Mouse (Mus musculus): ENCODE data around the gene Hpgds. TPM values are rescaled to one million over a fixed set of nuclear protein-coding genes. Genes with fewer than 3 reads are reported as not detected.

Gene Hpgds
- total RNA-seq (2014; rRNA removed) (2.7 and 2.8 TPM in 2 replicates), polyA plus RNA-seq (2015; fragmentation: Nextera tagmentation; extraction: Ambion mirVana) (3.7 and 4.0 TPM in 2 replicates)

DNA sequence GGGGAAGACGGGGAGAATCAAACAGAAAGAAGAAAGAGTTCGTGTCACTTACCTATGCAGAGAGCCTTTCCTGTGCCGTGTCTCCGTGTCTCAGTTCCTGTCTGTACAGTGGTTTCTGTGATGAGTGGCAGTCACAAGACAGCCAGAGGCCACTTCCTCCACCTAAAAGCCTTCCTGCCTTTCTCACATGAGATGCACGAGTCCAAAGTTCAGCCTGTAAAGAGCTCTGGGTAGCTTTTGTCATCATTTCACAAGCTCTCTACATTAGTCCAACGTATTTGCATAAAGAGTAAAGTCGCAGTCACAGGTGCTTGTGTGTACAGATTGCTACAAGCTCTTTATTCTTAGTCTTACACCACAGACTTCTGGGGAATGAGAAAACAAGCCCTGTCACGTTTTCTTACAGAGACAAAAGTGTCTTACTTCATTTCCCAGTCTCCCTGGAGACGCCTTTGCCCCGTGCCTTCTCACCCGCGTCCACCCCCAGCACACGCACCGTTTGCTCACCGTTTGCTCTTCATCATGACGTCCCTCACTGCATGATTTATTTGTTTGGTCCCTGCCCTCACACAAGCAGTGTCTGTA is at the start of gene Hpgds:
Gene Hpgds, minus strand, starts transcription at position 288 of the 585 bp plus-strand sequence.
- H3K4me2 ChIP-seq (ENCODE audit: low read depth, low read length, poor library complexity, severe bottlenecking): peak within 1 kb of the TSS; percentile 42
- H3K9ac ChIP-seq (replicated peaks; ENCODE audit: low read length, poor library complexity, severe bottlenecking): no peak within 1 kb of the TSS
- TF ChIP-seq CTCF (IDR thresholded peaks at IDR 0.05): no peak
- no peaks in the 10 kb centered on the region for H3K9me3 ChIP-seq (ENCODE audit: low read length)
- H3K4me1 ChIP-seq (ENCODE audit: insufficient read depth, low read length): peaks cover 5% of the 10 kb centered on the region; the same call in 1 of the 2 replicates
- H3K27ac ChIP-seq (ENCODE audit: low read depth, low read length): no peak within 1 kb of the TSS
- 17% methylated on average over 16 of the region's 16 CpGs for WGBS
- H3K36me3 ChIP-seq (ENCODE audit: insufficient read depth, low read length): no peaks in the 10 kb centered on the region
- 0 out of 2 replicates have a peak within 1 kb of the TSS, but pooled peaks have one; percentile 14 for H3K4me3 ChIP-seq (ENCODE audit: low read depth, low read length)
- DNase-seq (ENCODE audit: low spot score) (no peak), ATAC-seq (ENCODE audit: low FRiP score) (no peak)
- no peaks in the 10 kb centered on the region; the same call in 1 of the 2 replicates for H3K27me3 ChIP-seq (ENCODE audit: insufficient read depth, low read length)

DNA sequence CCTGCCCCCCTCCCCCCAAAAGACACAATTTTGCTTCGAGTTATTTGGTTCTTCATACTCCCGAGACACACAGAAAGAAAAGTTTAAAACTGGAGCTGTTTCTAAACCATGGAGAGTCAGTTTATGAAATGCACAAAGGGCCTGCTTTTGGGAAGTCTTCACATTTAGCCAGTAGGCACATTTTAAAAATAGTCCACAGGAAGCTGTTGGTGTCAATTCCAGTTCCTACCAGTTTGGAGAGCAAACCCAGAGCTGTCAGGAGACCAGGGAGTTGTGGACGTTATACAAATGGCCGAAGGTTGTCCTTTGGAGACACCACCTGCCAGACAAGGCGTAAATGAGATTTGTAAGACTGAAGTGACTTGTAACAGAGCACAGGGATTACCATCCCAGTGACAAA is 20.3 kb upstream of the Hpgds start:
- H3K27ac ChIP-seq (ENCODE audit: low read depth, low read length): no peak overlapping the region
- WGBS: 43% methylated on average over 5 of the region's 5 CpGs
- ATAC-seq (ENCODE audit: low FRiP score) (no peak), DNase-seq (ENCODE audit: low spot score) (no peak)
- H3K9ac ChIP-seq (replicated peaks; ENCODE audit: low read length, poor library complexity, severe bottlenecking): no peak overlapping the region
- no peaks in the 10 kb centered on the region for H3K27me3 ChIP-seq (ENCODE audit: insufficient read depth, low read length)
- no peaks in the 10 kb centered on the region for H3K36me3 ChIP-seq (ENCODE audit: insufficient read depth, low read length)
- H3K4me1 ChIP-seq (ENCODE audit: insufficient read depth, low read length): no peaks in the 10 kb centered on the region
- no peak overlapping the region for H3K4me2 ChIP-seq (ENCODE audit: low read depth, low read length, poor library complexity, severe bottlenecking)
- no peak for TF ChIP-seq CTCF (IDR thresholded peaks at IDR 0.05)
- no peak overlapping the region for H3K4me3 ChIP-seq (ENCODE audit: low read depth, low read length)
- H3K9me3 ChIP-seq (ENCODE audit: low read length): no peaks in the 10 kb centered on the region

DNA sequence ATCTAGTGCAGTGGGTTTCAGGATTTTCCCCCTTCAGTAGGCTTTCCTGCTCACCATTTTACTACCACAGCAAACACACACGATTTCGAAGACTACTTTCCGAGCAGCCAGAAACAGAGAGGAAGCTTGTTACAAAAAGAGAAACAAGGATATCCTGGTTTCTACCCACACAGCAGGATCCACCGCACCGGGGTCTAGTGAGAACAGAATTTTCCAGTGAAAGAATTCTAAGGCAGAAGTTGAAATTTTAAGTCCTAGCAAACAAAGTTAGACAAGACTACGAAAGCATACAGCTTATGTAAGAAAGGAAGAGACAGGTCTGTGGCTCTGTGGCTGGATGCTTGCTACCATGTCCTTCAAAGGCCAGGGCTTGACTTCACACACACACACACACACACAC is 19.4 kb upstream of the Hpgds start:
- WGBS: 83% methylated on average over 6 of the region's 6 CpGs
- ATAC-seq (ENCODE audit: low FRiP score): no peak
- Histone ChIP-seq H3K4me1 (ENCODE audit: insufficient read depth, low read length) (no peaks in the 10 kb centered on the region), H3K9me3 (ENCODE audit: low read length) (no peaks in the 10 kb centered on the region), H3K4me3 (ENCODE audit: low read depth, low read length) (no peak overlapping the region), H3K4me2 (ENCODE audit: low read depth, low read length, poor library complexity, severe bottlenecking) (no peak overlapping the region), H3K27me3 (ENCODE audit: insufficient read depth, low read length) (no peaks in the 10 kb centered on the region), H3K36me3 (ENCODE audit: insufficient read depth, low read length) (no peaks in the 10 kb centered on the region), H3K9ac (replicated peaks; ENCODE audit: low read length, poor library complexity, severe bottlenecking) (no peak overlapping the region), H3K27ac (ENCODE audit: low read depth, low read length) (no peak overlapping the region; the same call in 1 of the 2 replicates)
- TF ChIP-seq CTCF (IDR thresholded peaks at IDR 0.05): no peak
- DNase-seq (ENCODE audit: low spot score): no peak

DNA sequence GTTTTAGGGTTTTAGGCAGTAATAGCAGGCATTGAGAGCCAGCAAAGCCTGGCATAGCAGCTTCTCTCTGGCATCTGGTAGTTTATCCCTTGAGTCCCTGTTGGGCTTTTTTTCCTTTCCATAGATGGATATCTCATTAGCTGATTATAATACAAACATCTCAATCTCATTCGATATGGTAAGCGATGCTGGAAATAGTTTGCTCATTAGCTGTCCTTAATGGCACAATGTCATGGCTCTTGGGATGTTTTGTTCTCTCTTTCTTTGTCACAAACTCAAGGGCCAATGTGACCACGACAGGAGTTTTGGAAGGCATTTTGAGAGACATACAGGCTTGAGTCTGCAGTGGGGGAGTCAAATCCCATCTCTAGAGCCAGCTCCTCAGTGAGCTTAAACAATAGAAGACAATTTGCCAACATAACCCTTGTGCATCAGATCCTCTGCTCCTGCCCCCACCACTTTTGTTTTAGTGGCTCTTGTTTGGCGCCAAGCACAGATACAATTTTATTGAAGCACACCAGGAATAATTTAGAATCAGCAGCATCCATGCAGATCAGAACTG is 14.8 kb upstream of the Hpgds start:
- DNase-seq (ENCODE audit: low spot score) (peak; percentile 55), ATAC-seq (ENCODE audit: low FRiP score) (no peak)
- Histone ChIP-seq H3K36me3 (ENCODE audit: insufficient read depth, low read length) (no peaks in the 10 kb centered on the region), H3K27me3 (ENCODE audit: insufficient read depth, low read length) (no peaks in the 10 kb centered on the region), H3K4me2 (ENCODE audit: low read depth, low read length, poor library complexity, severe bottlenecking) (no peak overlapping the region), H3K9me3 (ENCODE audit: low read length) (no peaks in the 10 kb centered on the region), H3K4me1 (ENCODE audit: insufficient read depth, low read length) (no peaks in the 10 kb centered on the region), H3K9ac (replicated peaks; ENCODE audit: low read length, poor library complexity, severe bottlenecking) (no peak overlapping the region), H3K27ac (ENCODE audit: low read depth, low read length) (no peak overlapping the region), H3K4me3 (ENCODE audit: low read depth, low read length) (no peak overlapping the region)
- TF ChIP-seq CTCF (IDR thresholded peaks at IDR 0.05): no peak
- 49% methylated on average over 4 of the region's 4 CpGs for WGBS

DNA sequence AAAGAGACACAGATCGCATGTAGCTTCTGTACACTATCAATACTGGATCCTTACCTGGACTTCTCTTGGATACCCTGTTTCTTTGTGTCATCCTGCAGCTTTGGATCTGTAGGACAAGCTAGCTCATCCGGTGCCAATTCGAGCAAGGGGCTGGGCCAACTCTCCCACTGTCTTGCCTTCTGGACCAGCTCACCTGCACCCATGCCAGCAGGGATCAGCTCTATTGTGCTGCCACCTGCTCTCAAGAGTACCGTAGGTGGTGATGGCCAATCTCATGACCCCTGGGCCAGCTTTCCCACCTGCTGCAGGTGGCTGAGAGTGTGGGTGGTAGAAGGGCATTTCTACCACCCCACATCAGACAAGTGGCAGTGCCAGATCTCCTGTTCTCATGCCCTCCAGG is 12.3 kb upstream of the Hpgds start:
- Histone ChIP-seq H3K4me1 (ENCODE audit: insufficient read depth, low read length) (no peaks in the 10 kb centered on the region), H3K9ac (replicated peaks; ENCODE audit: low read length, poor library complexity, severe bottlenecking) (no peak overlapping the region), H3K27me3 (ENCODE audit: insufficient read depth, low read length) (no peaks in the 10 kb centered on the region), H3K4me2 (ENCODE audit: low read depth, low read length, poor library complexity, severe bottlenecking) (no peak overlapping the region), H3K27ac (ENCODE audit: low read depth, low read length) (no peak overlapping the region), H3K4me3 (ENCODE audit: low read depth, low read length) (no peak overlapping the region), H3K36me3 (ENCODE audit: insufficient read depth, low read length) (no peaks in the 10 kb centered on the region), H3K9me3 (ENCODE audit: low read length) (no peaks in the 10 kb centered on the region)
- ATAC-seq (ENCODE audit: low FRiP score) (no peak), DNase-seq (ENCODE audit: low spot score) (no peak)
- TF ChIP-seq CTCF (IDR thresholded peaks at IDR 0.05): no peak
- WGBS: 96% methylated on average over 4 of the region's 4 CpGs

DNA sequence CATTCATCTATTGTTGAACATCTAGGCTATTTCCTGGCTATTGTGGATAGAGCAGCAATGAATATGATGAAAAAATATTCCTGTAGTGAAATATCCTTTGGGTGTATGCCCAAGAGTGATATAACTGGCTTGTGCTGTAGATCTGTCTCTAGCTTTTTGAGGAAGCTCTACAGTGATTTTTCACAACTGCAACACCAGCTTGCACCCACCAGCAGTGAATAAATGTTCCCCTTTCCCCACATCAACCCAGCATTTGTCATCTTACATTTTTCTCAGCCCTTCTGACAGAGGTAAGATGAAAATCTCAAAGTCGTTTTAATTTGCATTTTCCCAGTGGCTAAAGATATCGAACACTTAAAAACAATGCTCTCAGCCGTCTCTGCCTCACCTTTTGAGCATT is 8.9 kb upstream of the Hpgds start:
- ATAC-seq (ENCODE audit: low FRiP score): no peak
- no peaks in the 10 kb centered on the region for H3K36me3 ChIP-seq (ENCODE audit: insufficient read depth, low read length)
- H3K4me1 ChIP-seq (ENCODE audit: insufficient read depth, low read length): no peaks in the 10 kb centered on the region
- H3K27ac ChIP-seq (ENCODE audit: low read depth, low read length): no peak overlapping the region
- H3K4me2 ChIP-seq (ENCODE audit: low read depth, low read length, poor library complexity, severe bottlenecking): no peak overlapping the region
- no peak overlapping the region for H3K4me3 ChIP-seq (ENCODE audit: low read depth, low read length)
- 69% methylated on average over 3 of the region's 3 CpGs for WGBS
- no peak for DNase-seq (ENCODE audit: low spot score)
- TF ChIP-seq CTCF (IDR thresholded peaks at IDR 0.05): no peak
- H3K9ac ChIP-seq (replicated peaks; ENCODE audit: low read length, poor library complexity, severe bottlenecking): no peak overlapping the region
- no peaks in the 10 kb centered on the region for H3K27me3 ChIP-seq (ENCODE audit: insufficient read depth, low read length)
- H3K9me3 ChIP-seq (ENCODE audit: low read length): no peaks in the 10 kb centered on the region
